Mouse (Mus musculus): ENCODE results near the gene Atp6v0a4. TPM values are rescaled to one million over a fixed set of nuclear protein-coding genes. Genes with fewer than 3 reads are reported as not detected.

The Atp6v0a4 gene
- polyA plus RNA-seq, 1 experiment from 2014 or later, result 0.14 TPM

- no peaks in the 10 kb centered on the region for H3K27me3 ChIP-seq (ENCODE audit: insufficient read depth, low read length)
- no peak overlapping the region for H3K4me2 ChIP-seq
- DNase-seq, result peak; percentile 82
- no peak overlapping the region for H3K9ac ChIP-seq
- WGBS, result 48% methylated on average over 9 of the region's 9 CpGs
- ATAC-seq (ENCODE audit: insufficient read depth), result peak; percentile 79
- H3K4me1 ChIP-seq (ENCODE audit: insufficient read depth), result peaks cover 7% of the 10 kb centered on the region; the same call in 1 of the 2 replicates
- peaks cover 25% of the 10 kb centered on the region; the same call in 1 of the 2 replicates for H3K36me3 ChIP-seq (ENCODE audit: insufficient read depth)
- no peak overlapping the region for H3K4me3 ChIP-seq (ENCODE audit: low read depth, low read length)
- H3K27ac ChIP-seq (ENCODE audit: low read depth), result peak overlapping the region; percentile 67; the same call in 1 of the 2 replicates
- no peak for TF ChIP-seq CTCF (IDR thresholded peaks at IDR 0.05; ENCODE audit: low read depth)
- no peaks in the 10 kb centered on the region for H3K9me3 ChIP-seq (ENCODE audit: low read depth, low read length)
These were observed 20.0 kb upstream of the Atp6v0a4 start for GRCm38 (mm10) chr6:38144161-38144998.

GRCm38 (mm10) chr6:38140402-38140801 lies 16.0 kb upstream of the Atp6v0a4 start:
- Histone ChIP-seq H3K27ac (ENCODE audit: low read depth) (no peak overlapping the region), H3K4me2 (no peak overlapping the region), H3K9me3 (ENCODE audit: low read depth, low read length) (no peaks in the 10 kb centered on the region), H3K4me1 (ENCODE audit: insufficient read depth) (peaks cover 7% of the 10 kb centered on the region; the same call in 1 of the 2 replicates), H3K4me3 (ENCODE audit: low read depth, low read length) (no peak overlapping the region), H3K9ac (no peak overlapping the region), H3K27me3 (ENCODE audit: insufficient read depth, low read length) (no peaks in the 10 kb centered on the region), H3K36me3 (ENCODE audit: insufficient read depth) (peaks cover 25% of the 10 kb centered on the region)
- no peak for TF ChIP-seq CTCF (IDR thresholded peaks at IDR 0.05; ENCODE audit: low read depth)
- DNase-seq (no peak), ATAC-seq (ENCODE audit: insufficient read depth) (no peak)
- 92% methylated on average over 9 of the region's 9 CpGs for WGBS

- WGBS, result 83% methylated on average over 3 of the region's 3 CpGs
- no peak for DNase-seq
These were observed 14.7 kb upstream of the Atp6v0a4 start for GRCm38 (mm10) chr6:38139086-38139485.

GRCm38 (mm10) chr6:38134806-38135559 lies 10.6 kb upstream of the Atp6v0a4 start:
- Histone ChIP-seq H3K4me1 (ENCODE audit: insufficient read depth) (no peaks in the 10 kb centered on the region), H3K36me3 (ENCODE audit: insufficient read depth) (peaks cover 37% of the 10 kb centered on the region), H3K27ac (ENCODE audit: low read depth) (no peak overlapping the region), H3K9me3 (ENCODE audit: low read depth, low read length) (no peaks in the 10 kb centered on the region), H3K4me3 (ENCODE audit: low read depth, low read length) (no peak overlapping the region), H3K27me3 (ENCODE audit: insufficient read depth, low read length) (no peaks in the 10 kb centered on the region), H3K9ac (no peak overlapping the region), H3K4me2 (no peak overlapping the region)
- 78% methylated on average over 8 of the region's 8 CpGs for WGBS
- TF ChIP-seq CTCF (IDR thresholded peaks at IDR 0.05; ENCODE audit: low read depth), result no peak
- ATAC-seq (ENCODE audit: insufficient read depth) (no peak; the same call in 1 of the 2 replicates), DNase-seq (no peak)

More at GRCm38 (mm10) chr6:38139086-38139485, 14.7 kb upstream of the Atp6v0a4 start:
- Histone ChIP-seq H3K4me1 (ENCODE audit: insufficient read depth) (peaks cover 4% of the 10 kb centered on the region; the same call in 1 of the 2 replicates), H3K4me3 (ENCODE audit: low read depth, low read length) (no peak overlapping the region), H3K27ac (ENCODE audit: low read depth) (no peak overlapping the region), H3K9me3 (ENCODE audit: low read depth, low read length) (no peaks in the 10 kb centered on the region), H3K9ac (no peak overlapping the region), H3K36me3 (ENCODE audit: insufficient read depth) (peaks cover 32% of the 10 kb centered on the region), H3K27me3 (ENCODE audit: insufficient read depth, low read length) (no peaks in the 10 kb centered on the region), H3K4me2 (no peak overlapping the region)
- TF ChIP-seq CTCF (IDR thresholded peaks at IDR 0.05; ENCODE audit: low read depth), result no peak
- ATAC-seq (ENCODE audit: insufficient read depth), result no peak

- H3K9me3 ChIP-seq (ENCODE audit: low read depth, low read length), result no peaks in the 10 kb centered on the region
- no peak for TF ChIP-seq CTCF (IDR thresholded peaks at IDR 0.05; ENCODE audit: low read depth)
- H3K4me3 ChIP-seq (ENCODE audit: low read depth, low read length), result no peak overlapping the region
- no peaks in the 10 kb centered on the region for H3K4me1 ChIP-seq (ENCODE audit: insufficient read depth)
- H3K36me3 ChIP-seq (ENCODE audit: insufficient read depth), result peaks cover 47% of the 10 kb centered on the region
- H3K4me2 ChIP-seq, result no peak overlapping the region
- ATAC-seq (ENCODE audit: insufficient read depth) (peak; percentile 60; the same call in 1 of the 2 replicates), DNase-seq (peak; percentile 42)
- H3K9ac ChIP-seq, result no peak overlapping the region
- 53% methylated on average over 4 of the region's 4 CpGs for WGBS
- no peaks in the 10 kb centered on the region for H3K27me3 ChIP-seq (ENCODE audit: insufficient read depth, low read length)
- peak overlapping the region; percentile 42; the same call in 1 of the 2 replicates for H3K27ac ChIP-seq (ENCODE audit: low read depth)
These were observed 7.4 kb upstream of the Atp6v0a4 start for GRCm38 (mm10) chr6:38131801-38132231.

GRCm38 (mm10) chr6:38129883-38130282 lies 5.5 kb upstream of the Atp6v0a4 start:
- ATAC-seq (ENCODE audit: insufficient read depth) (no peak), DNase-seq (no peak)
- Histone ChIP-seq H3K4me3 (ENCODE audit: low read depth, low read length) (no peak overlapping the region), H3K9ac (no peak overlapping the region), H3K4me1 (ENCODE audit: insufficient read depth) (no peaks in the 10 kb centered on the region), H3K27ac (ENCODE audit: low read depth) (no peak overlapping the region), H3K36me3 (ENCODE audit: insufficient read depth) (peaks cover 31% of the 10 kb centered on the region), H3K27me3 (ENCODE audit: insufficient read depth, low read length) (no peaks in the 10 kb centered on the region), H3K9me3 (ENCODE audit: low read depth, low read length) (no peaks in the 10 kb centered on the region), H3K4me2 (no peak overlapping the region)
- WGBS, result 95% methylated on average over 5 of the region's 5 CpGs
- TF ChIP-seq CTCF (IDR thresholded peaks at IDR 0.05; ENCODE audit: low read depth), result no peak

- Histone ChIP-seq H3K4me2 (no peak overlapping the region), H3K4me1 (ENCODE audit: insufficient read depth) (no peaks in the 10 kb centered on the region), H3K9ac (no peak overlapping the region), H3K27ac (ENCODE audit: low read depth) (0 out of 2 replicates have a peak overlapping the region, but pooled peaks have one; percentile 18), H3K27me3 (ENCODE audit: insufficient read depth, low read length) (no peaks in the 10 kb centered on the region), H3K9me3 (ENCODE audit: low read depth, low read length) (no peaks in the 10 kb centered on the region), H3K36me3 (ENCODE audit: insufficient read depth) (peaks cover 29% of the 10 kb centered on the region), H3K4me3 (ENCODE audit: low read depth, low read length) (no peak overlapping the region)
- TF ChIP-seq CTCF (IDR thresholded peaks at IDR 0.05; ENCODE audit: low read depth), result no peak
- 88% methylated on average over 14 of the region's 14 CpGs for WGBS
- no peak for DNase-seq
- no peak for ATAC-seq (ENCODE audit: insufficient read depth)
These were observed 3.7 kb upstream of the Atp6v0a4 start for GRCm38 (mm10) chr6:38128115-38128514.

Measured in lung, embryonic 14.5 days (tissue).